Mouse (Mus musculus): ENCODE results near the gene Ryr2. TPM values are rescaled to one million over a fixed set of nuclear protein-coding genes. Genes with fewer than 3 reads are reported as not detected.
"Not testable (repeated sequence)": the region's sequence is repeated elsewhere in the genome, so short reads cannot be mapped to it uniquely, and the experiment has no call there.

Gene Ryr2
- 0.27 and 0.32 TPM in 2 replicates for polyA plus RNA-seq (2014; fragmentation: Nextera tagmentation; extraction: Ambion mirVana)

DNA sequence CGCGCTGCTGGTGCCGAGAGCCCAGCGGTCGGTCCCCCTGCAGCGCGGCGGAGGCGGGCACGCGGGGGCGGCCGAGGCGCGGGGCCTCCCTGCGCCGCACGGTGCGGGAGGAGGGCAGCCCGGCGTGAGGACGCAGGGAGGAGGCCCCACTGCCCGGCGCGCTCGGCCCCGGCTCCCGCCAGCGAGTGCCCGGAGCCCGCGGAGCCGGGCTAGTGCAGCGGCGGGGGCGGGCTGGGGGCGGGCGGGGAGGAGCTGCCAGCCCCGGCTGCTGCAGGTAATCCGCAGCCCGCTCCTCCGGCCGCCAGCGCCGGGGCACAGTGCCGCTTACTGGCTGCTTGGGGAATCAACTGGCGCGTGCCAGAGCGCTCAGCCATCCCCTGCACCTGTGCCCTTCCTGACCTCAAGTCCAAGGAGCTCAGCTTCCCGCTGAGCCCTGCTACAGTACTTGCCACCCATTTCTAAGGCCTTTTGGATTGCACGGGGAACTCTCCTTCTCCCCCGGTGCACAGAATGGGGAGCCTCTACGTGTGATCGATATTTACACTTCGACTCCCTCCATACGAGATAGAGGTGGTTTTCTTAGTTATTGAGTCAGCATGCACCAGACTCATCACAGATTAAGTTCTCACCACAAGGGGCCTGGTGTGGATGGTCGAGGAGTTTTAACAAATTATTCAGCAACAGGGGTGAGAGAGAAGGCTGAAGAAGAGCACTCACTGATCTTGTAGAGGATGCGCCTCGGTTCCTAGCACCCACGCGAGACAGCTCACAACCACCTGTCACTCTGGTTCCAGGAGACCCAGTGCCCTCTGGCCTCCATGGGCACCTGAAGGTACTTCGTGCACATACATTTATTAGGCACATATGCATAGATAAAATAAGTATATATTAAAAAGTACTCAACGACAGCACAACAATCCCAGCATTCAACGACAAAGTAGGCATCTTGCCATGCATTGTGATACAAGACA, at the start of gene Ryr2:
TSS of gene Ryr2 (minus strand) at position 284 of the 971 bp plus-strand sequence.
- Histone ChIP-seq H3K4me2 (replicated peaks; ENCODE audit: low read depth, low read length) (peak within 1 kb of the TSS; percentile 96), H3K36me3 (ENCODE audit: control insufficient read depth, insufficient read depth, low read length) (no peaks in the 10 kb centered on the region), H3K4me3 (ENCODE audit: low read length) (peak within 1 kb of the TSS; percentile 52), H3K9me3 (ENCODE audit: control insufficient read depth, low read length) (no peaks in the 10 kb centered on the region), H3K27me3 (ENCODE audit: control insufficient read depth, insufficient read depth, low read length) (peaks cover 49% of the 10 kb centered on the region), H3K4me1 (ENCODE audit: control insufficient read depth, insufficient read depth, low read length) (0 out of 2 replicates have a peak, but pooled peaks cover 3% of the 10 kb centered on the region), H3K9ac (ENCODE audit: low read depth, low read length) (peak within 1 kb of the TSS; percentile 50), H3K27ac (ENCODE audit: low read depth, low read length) (no peak within 1 kb of the TSS)
- ATAC-seq (ENCODE audit: low FRiP score, low TSS enrichment) = peak; percentile 94
- WGBS = 14% methylated on average over 40 of the region's 64 CpGs

DNA sequence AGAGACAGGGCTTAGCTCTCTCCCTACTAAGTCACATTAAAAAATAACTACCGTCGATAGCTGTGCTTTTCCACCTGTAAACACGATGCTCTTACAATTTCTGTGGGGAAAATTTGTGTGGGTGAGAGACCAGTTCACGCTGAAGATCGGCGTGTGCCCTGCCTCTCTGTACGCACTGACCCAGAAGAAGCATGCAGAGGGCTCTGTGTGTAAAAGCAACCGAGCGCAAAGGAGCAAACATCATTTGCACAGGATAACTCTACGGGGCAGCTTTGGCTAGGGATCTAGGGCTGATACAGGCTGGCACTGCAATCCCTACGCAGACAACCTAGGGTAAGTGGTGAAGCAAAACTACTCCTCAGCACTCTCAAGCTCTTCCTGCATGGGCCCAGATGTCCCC, 47.2 kb upstream of the Ryr2 start:
- Histone ChIP-seq H3K27ac (ENCODE audit: low read depth, low read length) (no peak overlapping the region), H3K4me1 (ENCODE audit: control insufficient read depth, insufficient read depth, low read length) (no peaks in the 10 kb centered on the region), H3K4me2 (replicated peaks; ENCODE audit: low read depth, low read length) (no peak overlapping the region), H3K4me3 (ENCODE audit: low read length) (no peak overlapping the region), H3K27me3 (ENCODE audit: control insufficient read depth, insufficient read depth, low read length) (no peaks in the 10 kb centered on the region), H3K36me3 (ENCODE audit: control insufficient read depth, insufficient read depth, low read length) (no peaks in the 10 kb centered on the region), H3K9me3 (ENCODE audit: control insufficient read depth, low read length) (no peaks in the 10 kb centered on the region), H3K9ac (ENCODE audit: low read depth, low read length) (no peak overlapping the region)
- peak; percentile 25; the same call in 1 of the 2 replicates for ATAC-seq (ENCODE audit: low FRiP score, low TSS enrichment)
- 74% methylated on average over 11 of the region's 11 CpGs for WGBS

- WGBS = 45% methylated on average over 6 of the region's 6 CpGs
- Histone ChIP-seq H3K9ac (ENCODE audit: low read depth, low read length) (no peak overlapping the region), H3K36me3 (ENCODE audit: control insufficient read depth, insufficient read depth, low read length) (no peaks in the 10 kb centered on the region), H3K4me1 (ENCODE audit: control insufficient read depth, insufficient read depth, low read length) (no peaks in the 10 kb centered on the region), H3K27me3 (ENCODE audit: control insufficient read depth, insufficient read depth, low read length) (no peaks in the 10 kb centered on the region), H3K27ac (ENCODE audit: low read depth, low read length) (no peak overlapping the region), H3K4me3 (ENCODE audit: low read length) (no peak overlapping the region), H3K9me3 (ENCODE audit: control insufficient read depth, low read length) (no peaks in the 10 kb centered on the region), H3K4me2 (replicated peaks; ENCODE audit: low read depth, low read length) (no peak overlapping the region)
- ATAC-seq (ENCODE audit: low FRiP score, low TSS enrichment) = no peak
Observed at GRCm38 (mm10) chr13:12146918-12147507, 40.3 kb upstream of the Ryr2 start.

DNA sequence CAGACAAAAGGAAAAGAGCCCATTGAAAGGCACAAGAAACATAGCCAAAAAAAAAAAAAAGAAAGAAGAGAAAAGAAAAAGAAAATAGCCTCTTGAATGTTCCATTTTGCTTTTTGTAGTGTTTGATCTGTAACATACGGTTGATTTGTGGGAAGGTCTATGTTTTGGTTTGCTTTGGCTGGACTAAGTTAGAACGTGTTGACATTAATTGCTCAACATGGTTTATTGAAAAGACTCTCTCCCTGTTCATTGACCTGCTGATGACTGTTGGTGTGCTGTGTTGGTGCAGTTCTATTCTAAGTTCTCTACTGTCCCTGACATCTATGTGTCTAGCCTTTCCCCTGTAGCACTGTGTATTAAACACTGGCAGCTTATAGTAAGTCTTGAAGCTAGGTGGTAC, 39.7 kb upstream of the Ryr2 start:
- no peak overlapping the region for H3K27ac ChIP-seq (ENCODE audit: low read depth, low read length)
- ATAC-seq (ENCODE audit: low FRiP score, low TSS enrichment) = no peak
- no peaks in the 10 kb centered on the region for H3K27me3 ChIP-seq (ENCODE audit: control insufficient read depth, insufficient read depth, low read length)
- 59% methylated on average over 2 of the region's 2 CpGs for WGBS
- no peaks in the 10 kb centered on the region for H3K9me3 ChIP-seq (ENCODE audit: control insufficient read depth, low read length)
- no peak overlapping the region for H3K4me2 ChIP-seq (replicated peaks; ENCODE audit: low read depth, low read length)
- no peak overlapping the region for H3K4me3 ChIP-seq (ENCODE audit: low read length)
- H3K36me3 ChIP-seq (ENCODE audit: control insufficient read depth, insufficient read depth, low read length) = no peaks in the 10 kb centered on the region
- no peaks in the 10 kb centered on the region for H3K4me1 ChIP-seq (ENCODE audit: control insufficient read depth, insufficient read depth, low read length)
- H3K9ac ChIP-seq (ENCODE audit: low read depth, low read length) = no peak overlapping the region

- Histone ChIP-seq H3K27ac (ENCODE audit: low read depth, low read length) (no peak overlapping the region), H3K9ac (ENCODE audit: low read depth, low read length) (no peak overlapping the region), H3K27me3 (ENCODE audit: control insufficient read depth, insufficient read depth, low read length) (no peaks in the 10 kb centered on the region), H3K36me3 (ENCODE audit: control insufficient read depth, insufficient read depth, low read length) (no peaks in the 10 kb centered on the region), H3K4me3 (ENCODE audit: low read length) (no peak overlapping the region), H3K4me1 (ENCODE audit: control insufficient read depth, insufficient read depth, low read length) (no peaks in the 10 kb centered on the region), H3K4me2 (replicated peaks; ENCODE audit: low read depth, low read length) (no peak overlapping the region), H3K9me3 (ENCODE audit: control insufficient read depth, low read length) (no peaks in the 10 kb centered on the region)
- ATAC-seq (ENCODE audit: low FRiP score, low TSS enrichment) = no peak
- 77% methylated on average over 5 of the region's 5 CpGs for WGBS
Observed at GRCm38 (mm10) chr13:12143347-12143746, 36.6 kb upstream of the Ryr2 start.

DNA sequence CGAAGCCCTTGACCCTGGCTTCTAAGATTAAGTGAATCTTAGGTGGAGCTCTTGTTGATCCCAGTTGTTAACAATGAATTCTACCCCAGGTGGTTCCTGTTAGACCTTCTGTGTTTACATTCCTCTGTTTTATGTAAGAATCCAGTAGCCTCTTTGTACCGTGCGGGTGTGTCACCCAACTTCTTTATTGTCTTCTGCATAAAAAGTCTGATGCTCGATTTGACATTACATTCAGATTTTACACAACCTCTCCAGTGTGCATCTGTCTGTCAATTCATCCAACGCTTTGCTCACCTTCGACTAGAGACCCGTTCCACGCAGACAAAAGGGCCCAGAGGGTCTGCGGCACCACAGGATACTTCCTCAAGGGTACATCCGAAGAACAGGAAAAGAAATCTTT, 29.7 kb upstream of the Ryr2 start:
- H3K36me3 ChIP-seq (ENCODE audit: control insufficient read depth, insufficient read depth, low read length); H3K9ac ChIP-seq (ENCODE audit: low read depth, low read length); H3K4me2 ChIP-seq (replicated peaks; ENCODE audit: low read depth, low read length); H3K4me3 ChIP-seq (ENCODE audit: low read length); ATAC-seq (ENCODE audit: low FRiP score, low TSS enrichment); H3K27me3 ChIP-seq (ENCODE audit: control insufficient read depth, insufficient read depth, low read length); H3K9me3 ChIP-seq (ENCODE audit: control insufficient read depth, low read length); H3K4me1 ChIP-seq (ENCODE audit: control insufficient read depth, insufficient read depth, low read length); H3K27ac ChIP-seq (ENCODE audit: low read depth, low read length): not testable (repeated sequence)
- 89% methylated on average over 10 of the region's 10 CpGs for WGBS

- H3K9ac ChIP-seq (ENCODE audit: low read depth, low read length) = no peak overlapping the region
- H3K4me2 ChIP-seq (replicated peaks; ENCODE audit: low read depth, low read length) = no peak overlapping the region
- ATAC-seq (ENCODE audit: low FRiP score, low TSS enrichment) = no peak
- H3K36me3 ChIP-seq (ENCODE audit: control insufficient read depth, insufficient read depth, low read length) = no peaks in the 10 kb centered on the region
- no peaks in the 10 kb centered on the region for H3K27me3 ChIP-seq (ENCODE audit: control insufficient read depth, insufficient read depth, low read length)
- no peak overlapping the region for H3K27ac ChIP-seq (ENCODE audit: low read depth, low read length)
- WGBS = 70% methylated on average over 7 of the region's 7 CpGs
- no peaks in the 10 kb centered on the region for H3K9me3 ChIP-seq (ENCODE audit: control insufficient read depth, low read length)
- H3K4me3 ChIP-seq (ENCODE audit: low read length) = no peak overlapping the region
- H3K4me1 ChIP-seq (ENCODE audit: control insufficient read depth, insufficient read depth, low read length) = no peaks in the 10 kb centered on the region
Observed at GRCm38 (mm10) chr13:12133549-12133948, 26.8 kb upstream of the Ryr2 start.

DNA sequence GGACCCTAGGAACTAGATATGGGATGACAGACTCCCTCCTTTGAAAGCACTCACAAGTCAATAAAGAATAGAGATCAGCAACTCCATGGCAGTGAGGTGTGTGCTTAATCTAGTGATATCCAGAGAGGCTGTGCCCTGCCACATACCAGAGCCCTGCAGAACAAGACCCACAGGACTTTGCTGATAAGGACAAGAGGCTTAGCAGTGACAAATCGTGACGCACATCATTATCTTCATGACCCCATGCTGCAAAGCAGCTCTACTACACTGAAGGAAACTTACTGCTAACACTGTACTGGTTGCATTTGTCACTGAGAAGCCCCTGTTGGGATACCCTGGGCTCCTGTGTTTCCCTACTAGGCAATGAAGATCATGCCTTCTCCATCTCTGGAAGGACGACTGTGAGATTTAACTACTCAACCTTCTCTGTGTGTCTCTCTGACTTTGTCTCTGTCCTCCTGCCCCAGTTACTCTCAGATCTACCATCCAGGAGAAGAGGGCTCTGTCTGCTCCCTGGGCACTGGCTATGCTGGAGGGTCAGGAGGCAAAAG, 25.5 kb upstream of the Ryr2 start:
- H3K4me3 ChIP-seq (ENCODE audit: low read length) = no peak overlapping the region
- H3K4me2 ChIP-seq (replicated peaks; ENCODE audit: low read depth, low read length) = no peak overlapping the region
- 90% methylated on average over 3 of the region's 3 CpGs for WGBS
- H3K27me3 ChIP-seq (ENCODE audit: control insufficient read depth, insufficient read depth, low read length) = no peaks in the 10 kb centered on the region
- H3K9ac ChIP-seq (ENCODE audit: low read depth, low read length) = no peak overlapping the region
- ATAC-seq (ENCODE audit: low FRiP score, low TSS enrichment) = no peak
- H3K36me3 ChIP-seq (ENCODE audit: control insufficient read depth, insufficient read depth, low read length) = no peaks in the 10 kb centered on the region
- no peaks in the 10 kb centered on the region for H3K9me3 ChIP-seq (ENCODE audit: control insufficient read depth, low read length)
- H3K27ac ChIP-seq (ENCODE audit: low read depth, low read length) = no peak overlapping the region
- no peaks in the 10 kb centered on the region for H3K4me1 ChIP-seq (ENCODE audit: control insufficient read depth, insufficient read depth, low read length)

DNA sequence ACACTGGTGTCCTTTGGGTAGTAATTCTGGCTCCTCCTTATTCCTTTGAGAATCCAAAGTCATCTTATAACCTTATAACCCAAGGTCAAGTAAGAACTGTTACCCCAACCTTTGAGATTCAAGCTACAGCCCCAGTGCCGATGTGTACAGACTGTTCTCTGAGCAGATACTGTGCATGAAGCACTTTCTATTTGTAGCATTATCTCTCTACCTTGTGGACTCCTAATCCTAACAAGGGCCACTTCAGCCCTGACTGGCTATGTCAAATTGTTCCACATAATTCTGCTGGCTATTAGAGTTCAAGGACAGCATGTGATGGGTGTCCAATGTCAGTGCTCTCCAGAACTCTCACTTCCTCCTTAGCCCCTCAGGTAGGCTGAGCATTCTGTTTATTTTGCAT, 22.4 kb upstream of the Ryr2 start:
- no peak overlapping the region for H3K4me3 ChIP-seq (ENCODE audit: low read length)
- no peaks in the 10 kb centered on the region for H3K4me1 ChIP-seq (ENCODE audit: control insufficient read depth, insufficient read depth, low read length)
- no peaks in the 10 kb centered on the region for H3K9me3 ChIP-seq (ENCODE audit: control insufficient read depth, low read length)
- 94% methylated on average over 1 of the region's 1 CpGs for WGBS
- H3K9ac ChIP-seq (ENCODE audit: low read depth, low read length) = no peak overlapping the region
- H3K27ac ChIP-seq (ENCODE audit: low read depth, low read length) = no peak overlapping the region
- ATAC-seq (ENCODE audit: low FRiP score, low TSS enrichment) = no peak
- H3K36me3 ChIP-seq (ENCODE audit: control insufficient read depth, insufficient read depth, low read length) = no peaks in the 10 kb centered on the region
- no peaks in the 10 kb centered on the region for H3K27me3 ChIP-seq (ENCODE audit: control insufficient read depth, insufficient read depth, low read length)
- H3K4me2 ChIP-seq (replicated peaks; ENCODE audit: low read depth, low read length) = no peak overlapping the region
